Mouse (Mus musculus) liver, adult 2 months (tissue): ENCODE results near the gene Gtf2f1.

Source experiments
- CTCF ChIP-seq: fragments of 200-500 bp; IDR thresholded peaks from 2 replicates; pipeline ENCODE4 v1.5.1; 2011; ENCODE audit warnings: low read depth, low read length, control low read depth
- POLR2A ChIP-seq: fragments of 200-500 bp; IDR thresholded peaks from 2 replicates; pipeline ENCODE4 v1.6.1; 2011; ENCODE audit warnings: low read length, control low read depth; ENCODE audit not compliant: insufficient read depth; ENCODE audit errors: extremely low read depth

DNA sequence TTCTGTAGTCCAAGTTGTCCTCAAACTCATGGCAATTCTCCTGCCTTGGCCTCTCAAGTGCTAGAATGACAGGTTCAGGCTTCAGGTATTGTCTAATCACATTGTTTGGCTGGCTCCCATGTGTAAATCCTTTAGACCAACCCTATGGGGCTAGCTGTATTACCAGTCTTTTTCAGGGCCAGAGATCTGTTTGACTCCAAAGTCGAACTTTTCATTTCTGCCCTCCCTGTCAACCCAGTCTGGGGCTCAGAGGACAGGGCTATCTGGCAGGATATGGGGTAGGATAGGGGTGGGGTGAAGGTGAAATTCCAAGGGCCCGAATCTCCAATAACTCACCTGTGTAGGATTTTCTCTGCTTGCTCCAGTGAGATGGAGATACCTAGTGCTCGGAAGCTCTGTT lies 45.2 kb upstream of the Gtf2f1 start:
- TF ChIP-seq POLR2A: no peak
- TF ChIP-seq CTCF: no peak
